Mouse (Mus musculus): ENCODE measurements around the gene Prr19. TPM values are rescaled to one million over a fixed set of nuclear protein-coding genes. Genes with fewer than 3 reads are reported as not detected.
"Not testable (repeated sequence)": the region's sequence is repeated elsewhere in the genome, so short reads cannot be mapped to it uniquely, and the experiment has no call there.

Gene Prr19
- total RNA-seq (2021): not detected

DNA sequence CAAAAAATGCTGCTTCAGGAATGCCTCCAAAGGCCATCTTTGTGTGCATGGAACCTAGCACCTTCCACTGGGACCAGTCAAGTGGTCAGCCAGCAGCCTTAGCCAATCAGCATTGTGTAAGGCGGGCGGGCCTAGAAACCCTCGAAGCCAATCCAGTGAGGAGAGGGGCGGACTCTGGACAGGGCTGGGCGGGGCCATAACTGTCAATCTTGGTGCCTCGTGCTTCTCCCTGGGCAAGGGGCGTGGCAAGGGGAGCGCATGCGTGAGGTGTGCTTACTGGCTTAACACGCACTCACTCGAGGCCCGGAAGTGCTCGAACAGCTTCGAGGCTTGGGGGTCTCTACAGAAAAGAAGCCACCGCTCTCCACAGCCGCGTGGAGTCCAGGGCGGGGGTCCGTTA lies at the start of gene Prr19:
Gene Prr19, plus strand, starts transcription at position 349 of the 400 bp plus-strand sequence.
- no peak for DNase-seq

DNA sequence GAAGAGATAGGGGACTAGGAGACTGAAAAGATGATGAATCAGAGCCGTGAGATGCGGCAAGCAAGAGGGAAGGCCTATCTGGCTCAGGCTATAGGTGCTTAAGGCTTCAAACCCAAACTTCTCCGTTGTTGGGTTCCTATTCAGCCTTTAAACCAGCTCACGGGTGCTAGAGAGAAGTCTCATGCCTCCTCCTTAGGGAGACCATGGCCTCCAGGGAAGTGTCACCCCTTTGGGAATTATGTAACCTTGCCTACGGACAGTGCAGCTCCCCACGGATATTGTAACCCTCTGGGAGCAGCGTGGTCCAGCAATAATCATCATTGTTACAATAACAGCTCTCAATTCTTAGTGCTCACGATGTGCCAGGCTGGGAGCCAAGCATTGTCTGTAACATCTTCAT lies 49.4 kb upstream of the Prr19 start:
- peak in 1 of 2 experiments; percentile 35 for DNase-seq

DNA sequence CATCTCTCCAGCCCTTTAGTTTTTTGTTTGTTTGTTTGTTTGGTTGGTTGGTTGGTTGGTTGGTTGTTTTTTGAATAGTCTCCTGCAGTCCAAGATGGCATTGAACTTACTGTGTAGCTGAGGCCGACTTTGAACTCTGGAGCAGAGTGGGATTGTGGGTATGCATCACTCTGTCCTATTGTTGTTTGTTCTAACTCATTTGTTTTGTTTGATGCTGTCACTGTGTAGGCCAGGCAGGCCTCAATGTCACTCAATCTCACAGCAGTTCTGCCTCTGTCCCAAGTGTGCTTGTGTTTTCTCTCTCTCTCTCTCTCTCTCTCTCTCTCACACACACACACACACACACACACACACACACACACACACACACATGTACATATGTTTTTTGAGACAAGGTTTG lies 39.3 kb upstream of the Prr19 start:
- DNase-seq: no peak

DNA sequence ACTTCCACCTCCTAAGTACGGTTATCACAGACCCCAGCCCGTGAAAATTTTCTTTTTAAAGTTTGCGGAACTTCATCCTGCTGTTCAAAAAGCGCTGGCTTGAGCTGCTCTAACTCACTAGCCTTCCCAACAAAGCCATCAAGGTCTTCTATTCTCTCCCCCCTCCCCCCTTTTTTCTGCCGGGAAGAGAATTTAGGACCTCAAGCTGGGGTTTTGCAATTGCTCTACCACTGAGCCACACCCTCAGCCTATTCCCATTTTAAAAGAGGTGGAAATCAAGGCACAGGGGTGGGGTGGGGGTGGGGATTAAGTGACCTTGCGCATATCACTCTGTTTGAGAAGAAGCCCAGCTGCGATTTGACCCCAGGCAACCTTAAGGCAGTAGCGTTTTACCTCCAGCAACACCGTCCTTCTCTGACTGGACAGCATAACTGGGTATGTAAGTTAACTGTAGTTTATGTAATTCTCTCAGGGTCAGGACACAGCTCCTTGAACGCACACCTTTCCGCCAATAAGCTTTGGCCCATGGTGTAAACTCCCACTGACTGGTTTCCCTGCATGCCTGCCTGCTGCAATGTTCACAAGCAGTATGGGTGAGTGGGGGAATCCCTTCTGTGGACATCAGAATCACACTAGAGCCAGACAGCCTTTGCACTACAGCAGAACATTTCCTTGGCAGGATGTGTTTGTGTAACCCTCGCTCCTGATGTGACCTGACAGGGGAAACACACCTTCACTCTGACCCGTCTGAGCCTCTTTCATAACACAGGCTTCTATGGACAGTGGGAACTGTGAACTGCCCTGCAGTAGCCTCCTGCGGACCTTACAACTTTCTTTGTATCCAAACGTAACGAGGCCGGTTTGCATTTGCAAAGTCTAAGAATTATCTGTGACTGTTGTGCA lies 37.0 kb upstream of the Prr19 start:
- DNase-seq: no peak

DNA sequence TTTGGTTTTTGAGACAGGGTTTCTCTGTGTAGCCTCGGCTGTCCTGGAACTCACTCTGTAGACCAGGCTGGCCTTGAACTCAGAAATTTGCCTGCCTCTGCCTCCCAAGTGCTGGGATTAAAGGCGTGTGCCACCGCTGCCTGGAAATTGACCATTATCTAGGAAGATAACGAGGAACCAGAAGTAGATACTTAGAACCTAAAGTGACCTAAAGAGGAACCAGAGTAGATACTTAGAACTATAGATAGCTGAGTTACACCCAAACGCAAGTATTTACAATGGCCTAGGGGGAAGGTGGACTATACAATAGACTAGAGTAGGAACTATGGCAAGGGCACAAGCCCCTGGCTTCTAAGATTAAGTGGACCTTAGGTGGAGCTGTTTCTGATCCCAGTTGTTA lies 35.5 kb upstream of the Prr19 start:
- DNase-seq: not testable (repeated sequence)

DNA sequence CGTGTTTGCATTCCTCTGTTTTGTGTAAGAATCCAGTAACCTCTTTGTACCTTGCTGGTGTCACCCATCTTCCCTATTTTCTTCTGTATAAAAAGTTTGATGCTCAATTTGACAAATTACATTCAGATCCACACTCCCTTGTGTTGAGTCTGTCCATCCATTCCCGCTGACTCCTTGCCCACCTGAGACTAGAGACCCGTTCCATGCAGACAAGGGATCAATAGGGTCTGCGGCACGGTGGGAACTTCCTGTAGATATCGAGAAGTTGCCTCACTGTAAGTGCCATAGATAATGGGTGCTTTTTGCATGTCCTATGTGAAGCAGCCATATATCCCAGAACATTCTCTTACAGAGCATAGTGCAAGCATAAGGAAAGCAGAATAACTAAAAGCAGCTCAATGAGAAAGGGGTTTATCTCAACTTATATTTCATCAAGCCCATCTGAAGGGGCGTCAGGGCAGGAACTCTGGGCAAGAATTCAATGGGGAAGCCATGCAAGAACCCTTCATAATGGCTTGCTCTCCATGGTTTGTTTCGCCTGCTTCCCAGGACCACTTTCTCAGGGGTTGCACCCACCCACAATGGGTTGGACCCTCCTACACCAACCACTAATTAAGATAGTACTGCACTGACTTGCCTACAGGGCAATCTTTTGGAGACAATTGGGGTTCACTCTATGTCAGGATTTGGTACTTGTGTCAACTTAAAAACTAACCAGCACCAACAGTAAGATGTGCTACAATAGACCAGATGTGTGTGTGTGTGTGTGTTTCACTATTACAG lies 34.8 kb upstream of the Prr19 start:
- no peak for DNase-seq

DNA sequence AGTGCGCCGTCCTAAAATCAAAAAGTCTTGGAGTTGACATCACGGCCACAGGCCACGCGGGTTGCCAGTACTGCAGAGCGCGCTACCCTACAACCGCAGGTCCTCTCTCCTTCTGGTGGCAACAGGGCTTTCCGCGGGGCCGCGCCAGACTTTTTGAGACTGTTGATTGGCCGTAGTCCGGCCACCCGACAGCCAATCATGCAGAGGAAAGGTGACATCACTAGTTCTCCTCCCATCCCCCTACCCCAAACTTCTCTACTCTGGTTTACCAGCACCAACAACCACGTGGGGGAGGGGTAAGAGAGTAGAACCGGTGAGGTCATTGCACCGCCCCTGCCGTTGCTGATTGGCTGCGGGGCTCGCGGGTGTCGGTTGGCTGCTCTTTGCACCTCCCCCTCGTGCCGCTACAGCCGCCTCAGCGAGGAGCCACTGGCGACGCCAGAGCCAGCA lies 33.9 kb upstream of the Prr19 start, which contains the start of gene Cic:
Gene Cic, plus strand, starts transcription at position 404 of the 450 bp plus-strand sequence.
- DNase-seq: peak; percentile 99

DNA sequence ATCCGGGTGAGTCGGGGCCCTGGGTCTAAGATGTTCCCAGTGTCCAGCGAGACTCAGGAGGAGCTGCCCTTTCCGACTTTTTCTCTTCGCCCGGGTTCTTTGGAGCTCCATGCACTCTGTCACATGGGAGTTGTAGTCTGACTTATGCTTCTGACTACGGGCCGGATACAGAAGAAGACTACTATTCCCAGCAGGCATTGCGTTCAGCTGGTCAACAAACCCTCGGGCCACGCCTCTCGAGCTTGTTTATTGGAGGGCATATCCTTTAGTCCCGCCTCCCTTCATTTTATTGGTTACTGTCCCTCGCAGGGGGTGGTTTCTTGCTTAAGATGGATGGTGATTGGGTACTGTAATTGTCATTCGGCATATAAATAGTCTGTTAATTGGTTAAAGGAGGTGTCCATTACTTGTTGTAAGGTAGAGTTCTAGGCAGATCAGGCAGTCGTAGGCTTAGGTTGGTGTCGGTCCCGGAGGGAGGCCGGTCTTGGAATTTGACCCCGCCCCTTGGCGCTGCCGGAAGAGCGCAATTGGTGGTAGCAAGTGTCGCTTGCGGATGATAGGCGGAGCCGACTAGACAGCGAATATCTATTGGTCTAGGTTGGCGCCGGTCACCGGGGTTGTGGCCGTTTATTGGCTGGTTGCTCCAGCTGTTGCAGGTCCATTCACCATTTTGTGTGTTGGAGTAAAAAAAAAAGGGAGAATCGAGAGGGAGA lies 33.3 kb upstream of the Prr19 start:
- peak; percentile 99 for DNase-seq

DNA sequence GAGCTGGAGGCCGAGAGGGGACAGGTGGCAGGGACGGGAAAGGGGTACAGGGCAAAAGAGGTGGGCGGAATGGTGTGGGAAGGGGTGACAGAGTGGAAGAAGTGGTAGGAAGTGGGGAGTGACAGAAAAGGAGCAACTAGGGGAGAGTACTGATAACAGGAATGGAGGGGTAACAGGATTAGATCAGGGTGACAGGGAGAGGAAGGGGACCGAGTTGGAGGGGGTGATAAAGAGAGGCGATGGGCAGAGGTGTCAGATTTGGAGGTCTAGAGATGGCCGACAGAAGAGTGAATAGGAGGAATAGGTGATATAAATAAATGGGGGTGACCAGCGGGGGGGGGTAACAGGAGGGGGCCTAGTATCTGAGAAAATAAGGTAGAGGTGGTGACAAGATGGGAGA lies 32.6 kb upstream of the Prr19 start:
- DNase-seq: no peak

DNA sequence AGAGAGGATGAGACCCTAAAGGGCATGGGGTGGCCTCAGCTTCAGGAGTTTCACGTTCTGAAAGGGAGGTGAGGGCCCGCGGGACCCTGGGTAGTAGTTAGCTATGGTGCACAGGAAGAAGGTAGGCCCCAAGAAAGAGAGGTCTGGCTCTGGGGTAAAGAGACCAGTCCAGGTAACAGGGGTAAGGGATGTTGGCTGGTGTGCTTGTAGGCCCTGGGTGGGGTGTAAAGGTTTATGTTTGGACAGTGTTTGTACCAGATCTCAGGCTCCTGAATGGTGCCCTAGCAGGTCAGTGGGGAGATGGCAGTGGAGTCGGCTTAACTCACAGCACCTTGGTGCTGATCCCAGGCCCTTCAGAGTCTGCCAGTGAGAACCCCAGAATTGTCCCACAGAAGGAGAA lies 32.2 kb upstream of the Prr19 start:
- no peak for DNase-seq

DNA sequence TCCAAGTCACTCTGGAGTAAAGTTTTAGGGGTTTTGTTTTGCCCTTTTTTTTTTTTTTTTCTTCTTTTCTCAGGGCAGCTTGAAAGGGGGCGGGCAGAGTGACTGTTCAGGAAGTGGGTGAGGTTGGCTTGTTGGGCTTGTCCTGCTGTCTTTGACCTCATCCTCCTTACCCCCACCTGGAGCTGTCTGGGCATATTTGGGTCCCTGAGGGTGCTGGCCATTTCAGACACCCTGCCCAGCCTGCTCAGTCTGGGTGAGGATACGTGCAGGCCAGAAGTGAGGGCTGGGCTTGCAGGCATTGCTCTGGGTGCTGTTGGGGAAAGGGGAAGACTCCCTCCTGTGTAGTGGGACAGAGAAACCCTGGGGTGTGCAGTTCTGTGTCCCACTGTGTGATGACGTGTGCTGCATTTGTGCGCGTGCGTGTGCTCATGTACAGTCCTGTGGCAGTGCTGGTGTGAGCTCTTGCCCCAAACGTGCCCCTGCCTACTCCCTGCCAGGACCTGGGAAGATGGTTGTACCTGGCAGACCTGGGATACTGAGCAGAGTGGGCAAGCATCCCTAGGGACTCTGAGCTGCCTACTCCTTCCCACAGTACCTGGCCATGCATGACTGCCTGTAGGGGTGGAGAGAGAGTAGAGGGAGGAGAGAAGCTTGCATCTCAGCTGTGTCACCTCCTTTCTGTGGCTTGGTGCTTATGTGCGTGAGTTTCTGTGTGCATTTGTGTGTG lies 31.5 kb upstream of the Prr19 start:
- DNase-seq: peak in 1 of 2 experiments; percentile 3

DNA sequence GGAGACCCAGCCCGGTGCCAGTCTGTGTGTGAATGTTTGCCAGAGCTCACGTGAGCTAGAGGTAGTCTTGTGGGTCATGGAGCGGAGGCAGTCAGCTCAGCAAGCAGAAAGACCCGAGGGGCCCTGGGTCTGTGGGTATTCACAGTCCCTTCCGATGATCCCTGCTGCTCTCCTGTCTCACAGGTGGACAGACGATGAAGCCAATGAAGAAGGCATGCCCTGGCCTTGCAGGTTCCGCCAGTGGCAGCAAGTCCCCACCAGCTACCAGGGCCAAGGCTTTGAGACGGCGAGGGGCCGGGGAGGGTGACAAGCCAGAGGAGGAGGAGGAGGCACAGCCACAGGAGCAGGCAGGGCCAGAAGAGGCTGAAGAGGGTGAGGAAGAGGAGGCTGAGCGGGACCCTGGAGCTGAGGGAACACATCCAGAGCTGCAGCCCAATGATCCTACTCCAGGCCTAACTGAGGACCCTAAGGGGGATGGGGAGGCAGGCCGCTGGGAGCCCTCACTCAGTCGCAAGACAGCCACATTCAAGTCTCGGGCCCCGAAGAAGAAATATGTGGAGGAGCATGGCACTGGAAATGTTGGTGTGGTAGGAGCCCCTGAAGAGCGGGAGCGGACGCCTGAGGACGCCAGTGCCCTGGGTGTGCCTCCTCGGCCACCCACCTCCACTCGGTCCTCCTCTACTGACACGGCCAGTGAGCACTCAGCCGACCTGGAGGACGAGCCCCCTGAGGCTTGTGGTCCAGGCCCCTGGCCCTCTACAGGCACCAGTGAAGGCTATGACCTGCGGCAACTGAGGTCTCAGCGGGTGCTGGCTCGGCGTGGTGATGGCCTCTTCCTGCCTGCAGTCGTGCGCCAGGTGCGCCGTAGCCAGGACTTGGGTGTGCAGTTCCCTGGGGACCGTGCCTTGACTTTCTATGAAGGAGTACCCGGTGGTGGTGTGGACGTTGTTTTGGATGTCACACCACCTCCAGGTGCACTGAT lies 30.3 kb upstream of the Prr19 start:
- no peak for DNase-seq

DNA sequence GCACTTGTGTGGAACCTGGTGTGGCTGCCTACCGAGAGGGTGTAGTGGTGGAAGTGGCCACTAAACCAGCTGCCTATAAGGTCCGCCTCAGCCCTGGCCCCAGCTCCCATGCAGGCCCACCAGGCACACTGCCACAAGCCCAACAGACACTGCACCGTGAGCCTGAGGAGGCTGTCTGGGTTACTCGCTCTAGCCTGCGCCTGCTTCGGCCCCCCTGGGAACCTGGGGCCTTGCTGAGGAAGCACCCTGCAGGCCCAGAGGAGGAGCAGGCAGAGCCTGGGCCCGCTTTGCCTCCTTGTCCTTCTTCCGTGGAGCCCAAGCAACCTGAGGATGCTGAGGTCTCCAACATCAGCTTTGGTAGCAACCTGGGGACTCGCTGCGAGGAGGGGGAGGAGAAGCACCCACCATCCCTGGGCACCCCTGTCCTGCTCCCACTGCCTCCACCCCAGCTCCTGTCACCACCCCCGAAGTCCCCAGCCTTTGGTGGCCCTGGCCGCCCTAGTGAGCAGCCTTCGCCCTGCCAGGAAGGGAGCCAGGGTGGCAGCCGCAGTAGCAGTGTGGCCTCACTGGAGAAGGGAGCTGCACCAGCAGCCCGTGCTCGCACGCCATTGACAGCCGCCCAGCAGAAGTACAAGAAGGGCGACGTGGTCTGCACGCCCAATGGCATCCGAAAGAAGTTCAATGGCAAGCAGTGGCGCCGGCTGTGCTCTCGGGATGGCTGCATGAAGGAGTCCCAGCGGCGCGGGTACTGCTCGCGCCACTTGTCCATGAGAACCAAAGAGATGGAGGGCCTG lies 29.4 kb upstream of the Prr19 start:
- DNase-seq: no peak

DNA sequence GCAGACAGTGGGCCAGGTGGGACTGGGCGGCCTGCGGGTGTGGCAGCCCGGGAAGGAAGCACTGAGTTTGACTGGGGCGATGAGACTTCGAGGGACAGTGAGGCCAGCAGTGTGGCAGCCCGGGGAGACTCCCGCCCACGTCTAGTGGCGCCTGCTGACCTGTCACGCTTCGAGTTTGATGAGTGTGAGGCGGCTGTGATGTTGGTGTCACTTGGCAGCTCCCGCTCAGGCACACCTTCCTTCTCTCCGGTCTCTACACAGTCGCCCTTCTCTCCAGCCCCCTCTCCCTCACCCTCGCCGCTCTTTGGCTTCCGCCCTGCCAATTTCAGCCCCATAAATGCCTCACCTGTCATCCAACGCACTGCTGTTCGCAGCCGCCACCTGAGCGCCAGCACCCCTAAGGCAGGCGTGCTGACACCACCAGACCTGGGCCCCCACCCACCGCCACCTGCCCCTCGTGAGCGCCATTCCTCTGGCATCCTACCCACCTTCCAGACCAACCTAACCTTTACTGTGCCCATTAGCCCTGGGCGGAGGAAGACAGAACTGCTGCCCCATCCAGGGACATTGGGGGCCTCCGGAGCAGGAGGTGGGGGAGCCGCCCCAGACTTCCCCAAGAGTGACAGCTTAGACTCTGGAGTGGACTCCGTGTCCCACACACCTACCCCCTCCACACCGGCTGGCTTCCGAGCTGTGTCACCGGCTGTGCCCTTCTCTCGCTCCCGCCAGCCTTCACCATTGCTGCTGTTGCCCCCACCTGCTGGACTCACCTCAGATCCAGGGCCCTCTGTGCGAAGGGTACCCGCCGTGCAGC lies 28.6 kb upstream of the Prr19 start:
- DNase-seq: no peak

DNA sequence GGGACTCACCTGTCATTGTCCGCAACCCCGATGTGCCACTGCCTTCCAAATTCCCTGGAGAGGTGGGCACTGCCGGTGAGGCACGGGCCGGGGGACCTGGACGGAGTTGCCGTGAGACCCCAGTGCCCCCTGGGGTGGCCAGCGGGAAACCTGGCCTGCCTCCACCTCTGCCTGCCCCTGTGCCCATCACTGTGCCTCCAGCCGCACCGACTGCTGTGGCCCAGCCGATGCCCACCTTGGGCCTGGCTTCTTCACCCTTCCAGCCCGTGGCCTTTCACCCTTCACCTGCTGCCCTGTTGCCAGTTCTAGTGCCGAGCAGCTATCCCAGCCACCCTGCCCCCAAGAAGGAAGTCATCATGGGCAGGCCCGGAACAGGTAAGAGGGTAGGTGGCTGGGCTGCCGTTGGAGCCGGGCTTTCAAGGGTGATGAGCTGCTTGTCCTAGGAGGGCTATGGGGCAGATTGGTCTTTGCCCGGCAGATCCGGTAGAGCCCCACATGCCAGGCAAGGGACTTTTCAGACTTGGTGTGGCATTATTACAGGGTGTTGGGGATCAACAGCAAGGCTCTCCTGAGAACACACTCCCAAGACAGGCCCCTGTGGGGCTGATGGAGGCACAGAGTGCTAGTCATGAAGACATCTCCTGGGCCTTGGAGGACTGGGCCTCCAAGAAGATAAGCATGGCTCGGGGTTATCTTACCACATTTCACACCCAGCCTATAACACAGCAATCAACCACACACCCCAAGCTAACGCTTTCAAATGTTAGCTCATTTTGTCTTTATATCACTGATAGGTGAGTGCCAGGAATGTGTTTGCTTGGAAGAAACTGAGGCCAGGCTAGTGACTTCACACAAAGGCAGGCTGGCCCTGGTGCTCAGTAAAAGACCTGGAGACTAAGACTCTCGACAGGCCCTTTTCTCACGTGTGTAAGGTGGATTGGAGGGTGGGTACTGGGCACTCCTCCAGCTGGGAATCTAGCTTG lies 27.7 kb upstream of the Prr19 start:
- no peak for DNase-seq

DNA sequence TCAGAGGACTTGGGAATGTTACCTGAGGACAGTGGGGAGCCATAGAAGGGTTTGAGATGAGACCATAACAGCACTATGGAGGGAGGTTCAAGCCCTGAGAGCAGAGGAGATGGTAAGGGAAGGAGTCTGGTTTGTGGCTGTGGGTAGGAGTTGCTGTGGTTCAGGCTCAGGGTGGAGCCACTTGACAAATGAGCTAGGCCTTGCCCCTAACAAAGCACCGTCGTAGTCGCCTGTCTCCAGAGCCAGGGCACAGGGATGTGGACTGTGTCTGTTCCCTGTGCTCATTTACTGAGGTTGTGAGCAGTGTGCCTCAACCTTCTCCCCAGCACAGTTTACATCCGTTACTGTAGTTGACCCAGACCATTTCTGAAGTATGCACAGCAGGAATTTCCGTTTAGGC lies 26.6 kb upstream of the Prr19 start:
- DNase-seq: no peak

DNA sequence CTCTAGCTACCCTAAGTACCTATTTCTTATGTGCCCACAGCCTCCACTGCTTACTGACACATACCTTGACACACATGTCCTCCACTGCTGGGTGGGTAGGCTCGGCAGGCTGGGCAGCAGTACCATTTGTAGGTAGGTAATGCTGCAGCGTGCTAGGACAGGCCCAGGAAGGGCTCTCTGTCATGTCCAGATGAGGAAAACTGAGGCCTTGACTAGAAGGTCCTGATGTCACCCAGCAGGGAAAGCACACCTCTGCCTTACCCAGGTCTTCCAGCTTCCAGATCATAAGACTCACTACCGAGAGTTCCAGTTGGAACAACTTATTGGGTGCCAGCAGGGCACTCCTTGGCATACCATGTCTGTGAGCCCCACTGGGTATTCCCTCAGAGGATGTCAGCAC lies 26.2 kb upstream of the Prr19 start:
- no peak for DNase-seq
